Mouse (Mus musculus): ENCODE data around the gene Rplp0. TPM values are rescaled to one million over a fixed set of nuclear protein-coding genes. Genes with fewer than 3 reads are reported as not detected.
A peak's percentile ranks its signal among the peaks of the same experiment; 100 is the strongest.

The Rplp0 gene
- polyA plus RNA-seq, 2 experiments: 2,068 to 3,411 TPM

- 63% methylated on average over 8 of the region's 8 CpGs for WGBS
Observed at GRCm38 (mm10) chr5:115529364-115529741, 29.9 kb upstream of the Rplp0 start.

DNA sequence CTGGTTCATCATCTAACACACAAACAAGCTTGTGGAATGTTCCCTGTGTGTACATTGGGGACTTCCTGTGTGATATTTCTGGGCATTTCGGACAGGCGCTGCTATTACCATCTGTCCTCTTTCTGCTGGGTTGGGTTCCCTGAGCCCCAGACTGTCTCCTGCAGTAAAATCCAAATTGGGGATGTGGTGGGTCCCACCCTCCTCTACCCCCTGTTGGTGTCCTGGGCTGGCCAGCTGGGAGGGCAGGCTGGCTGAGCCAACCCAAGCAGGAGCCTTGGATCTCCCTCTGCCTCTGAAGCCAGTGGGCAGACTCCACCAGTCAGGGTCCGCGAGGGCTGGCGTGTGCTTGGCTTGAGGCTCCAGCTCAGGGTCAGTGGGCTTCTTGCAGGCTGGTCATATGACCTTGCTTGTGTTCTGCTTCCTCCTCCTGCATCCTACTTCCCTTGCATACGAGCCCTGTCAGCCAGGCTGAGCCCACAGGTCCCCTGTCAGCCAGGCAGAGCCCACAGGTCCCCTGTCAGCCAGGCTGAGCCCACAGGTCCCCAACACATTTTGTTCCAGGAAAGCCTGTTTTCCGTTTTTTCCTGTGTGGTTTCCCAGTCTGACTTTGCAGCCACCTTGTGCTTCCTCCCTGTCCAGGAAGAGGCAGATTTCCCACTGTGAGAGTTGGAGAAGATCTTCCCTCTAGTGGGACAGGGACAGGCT is 29.4 kb upstream of the Rplp0 start:
- Histone ChIP-seq H3K4me3 (replicated peaks; ENCODE audit: low read length) (no peak overlapping the region), H3K36me3 (ENCODE audit: control insufficient read depth, insufficient read depth, low read length) (0 out of 2 replicates have a peak, but pooled peaks cover 7% of the 10 kb centered on the region), H3K4me2 (replicated peaks; ENCODE audit: low read depth, low read length, severe bottlenecking) (no peak overlapping the region), H3K4me1 (ENCODE audit: control insufficient read depth, insufficient read depth, low read length) (peaks cover 77% of the 10 kb centered on the region), H3K27ac (replicated peaks; ENCODE audit: low read depth, low read length) (peak overlapping the region; percentile 61), H3K27me3 (ENCODE audit: control insufficient read depth, insufficient read depth, low read length) (no peaks in the 10 kb centered on the region), H3K9ac (ENCODE audit: low read depth, low read length, severe bottlenecking) (0 out of 2 replicates have a peak overlapping the region, but pooled peaks have one; percentile 13), H3K9me3 (ENCODE audit: control insufficient read depth, low read length) (no peaks in the 10 kb centered on the region)
- ATAC-seq (ENCODE audit: low FRiP score, low read depth) (peak; percentile 4; the same call in 1 of the 2 replicates), DNase-seq (ENCODE audit: low spot score) (no peak)
- WGBS: 59% methylated on average over 7 of the region's 7 CpGs
- no peak for TF ChIP-seq POLR2A (IDR thresholded peaks at IDR 0.05; ENCODE audit: borderline replicate concordance, extremely low read depth, insufficient read depth, insufficient read length)

More at GRCm38 (mm10) chr5:115529364-115529741, 29.9 kb upstream of the Rplp0 start:
- no peak for TF ChIP-seq POLR2A (IDR thresholded peaks at IDR 0.05; ENCODE audit: borderline replicate concordance, extremely low read depth, insufficient read depth, insufficient read length)
- Histone ChIP-seq H3K27ac (replicated peaks; ENCODE audit: low read depth, low read length) (no peak overlapping the region), H3K27me3 (ENCODE audit: control insufficient read depth, insufficient read depth, low read length) (no peaks in the 10 kb centered on the region), H3K9ac (ENCODE audit: low read depth, low read length, severe bottlenecking) (no peak overlapping the region), H3K4me3 (replicated peaks; ENCODE audit: low read length) (no peak overlapping the region), H3K9me3 (ENCODE audit: control insufficient read depth, low read length) (no peaks in the 10 kb centered on the region), H3K36me3 (ENCODE audit: control insufficient read depth, insufficient read depth, low read length) (0 out of 2 replicates have a peak, but pooled peaks cover 7% of the 10 kb centered on the region), H3K4me2 (replicated peaks; ENCODE audit: low read depth, low read length, severe bottlenecking) (no peak overlapping the region), H3K4me1 (ENCODE audit: control insufficient read depth, insufficient read depth, low read length) (peaks cover 77% of the 10 kb centered on the region)
- ATAC-seq (ENCODE audit: low FRiP score, low read depth) (no peak; the same call in 1 of the 2 replicates), DNase-seq (ENCODE audit: low spot score) (no peak)

- 53% methylated on average over 8 of the region's 8 CpGs for WGBS
- peak overlapping the region; percentile 61 for H3K27ac ChIP-seq (replicated peaks; ENCODE audit: low read depth, low read length)
Observed at GRCm38 (mm10) chr5:115530447-115530809, 28.8 kb upstream of the Rplp0 start.

GRCm38 (mm10) chr5:115531671-115532270 is 27.5 kb upstream of the Rplp0 start:
- H3K4me3 ChIP-seq (replicated peaks; ENCODE audit: low read length): no peak overlapping the region
- H3K9ac ChIP-seq (ENCODE audit: low read depth, low read length, severe bottlenecking): peak overlapping the region; percentile 28; the same call in 1 of the 2 replicates
- H3K36me3 ChIP-seq (ENCODE audit: control insufficient read depth, insufficient read depth, low read length): 0 out of 2 replicates have a peak, but pooled peaks cover 7% of the 10 kb centered on the region
- H3K4me1 ChIP-seq (ENCODE audit: control insufficient read depth, insufficient read depth, low read length): peaks cover 73% of the 10 kb centered on the region
- H3K27me3 ChIP-seq (ENCODE audit: control insufficient read depth, insufficient read depth, low read length): no peaks in the 10 kb centered on the region
- peak overlapping the region; percentile 61 for H3K27ac ChIP-seq (replicated peaks; ENCODE audit: low read depth, low read length)
- ATAC-seq (ENCODE audit: low FRiP score, low read depth) (peak; percentile 64), DNase-seq (ENCODE audit: low spot score) (peak; percentile 81)
- H3K4me2 ChIP-seq (replicated peaks; ENCODE audit: low read depth, low read length, severe bottlenecking): peak overlapping the region; percentile 20
- no peaks in the 10 kb centered on the region for H3K9me3 ChIP-seq (ENCODE audit: control insufficient read depth, low read length)
- no peak for TF ChIP-seq POLR2A (IDR thresholded peaks at IDR 0.05; ENCODE audit: borderline replicate concordance, extremely low read depth, insufficient read depth, insufficient read length)
- 29% methylated on average over 18 of the region's 18 CpGs for WGBS

More at GRCm38 (mm10) chr5:115530447-115530809, 28.8 kb upstream of the Rplp0 start:
- H3K27me3 ChIP-seq (ENCODE audit: control insufficient read depth, insufficient read depth, low read length): no peaks in the 10 kb centered on the region
- H3K36me3 ChIP-seq (ENCODE audit: control insufficient read depth, insufficient read depth, low read length): 0 out of 2 replicates have a peak, but pooled peaks cover 7% of the 10 kb centered on the region
- TF ChIP-seq POLR2A (IDR thresholded peaks at IDR 0.05; ENCODE audit: borderline replicate concordance, extremely low read depth, insufficient read depth, insufficient read length): no peak
- DNase-seq (ENCODE audit: low spot score): no peak
- H3K4me1 ChIP-seq (ENCODE audit: control insufficient read depth, insufficient read depth, low read length): peaks cover 78% of the 10 kb centered on the region
- H3K4me2 ChIP-seq (replicated peaks; ENCODE audit: low read depth, low read length, severe bottlenecking): no peak overlapping the region
- ATAC-seq (ENCODE audit: low FRiP score, low read depth): no peak
- H3K9me3 ChIP-seq (ENCODE audit: control insufficient read depth, low read length): no peaks in the 10 kb centered on the region
- H3K4me3 ChIP-seq (replicated peaks; ENCODE audit: low read length): no peak overlapping the region
- H3K9ac ChIP-seq (ENCODE audit: low read depth, low read length, severe bottlenecking): 0 out of 2 replicates have a peak overlapping the region, but pooled peaks have one; percentile 13

- no peak overlapping the region for H3K4me3 ChIP-seq (replicated peaks; ENCODE audit: low read length)
- H3K9ac ChIP-seq (ENCODE audit: low read depth, low read length, severe bottlenecking): 0 out of 2 replicates have a peak overlapping the region, but pooled peaks have one; percentile 41
- peak overlapping the region; percentile 25; the same call in 1 of the 2 replicates for H3K4me2 ChIP-seq (replicated peaks; ENCODE audit: low read depth, low read length, severe bottlenecking)
- H3K27ac ChIP-seq (replicated peaks; ENCODE audit: low read depth, low read length): 0 out of 2 replicates have a peak overlapping the region, but pooled peaks have one; percentile 26
- no peak for TF ChIP-seq POLR2A (IDR thresholded peaks at IDR 0.05; ENCODE audit: borderline replicate concordance, extremely low read depth, insufficient read depth, insufficient read length)
- H3K27me3 ChIP-seq (ENCODE audit: control insufficient read depth, insufficient read depth, low read length): no peaks in the 10 kb centered on the region
- no peaks in the 10 kb centered on the region for H3K9me3 ChIP-seq (ENCODE audit: control insufficient read depth, low read length)
- 9% methylated on average over 16 of the region's 16 CpGs for WGBS
- DNase-seq (ENCODE audit: low spot score) (no peak), ATAC-seq (ENCODE audit: low FRiP score, low read depth) (no peak)
- H3K36me3 ChIP-seq (ENCODE audit: control insufficient read depth, insufficient read depth, low read length): 0 out of 2 replicates have a peak, but pooled peaks cover 7% of the 10 kb centered on the region
- peaks cover 78% of the 10 kb centered on the region for H3K4me1 ChIP-seq (ENCODE audit: control insufficient read depth, insufficient read depth, low read length)
Observed at GRCm38 (mm10) chr5:115534290-115534731, 25.0 kb upstream of the Rplp0 start.

All from limb, embryonic 14.5 days (tissue).